Mouse (Mus musculus) c-Kit-positive CD71-negative TER-119-negative erythroid progenitor cells, embryonic 14.5 days (primary cell): ENCODE results near the gene Ankrd13d.

Source experiments
- DNase-seq: peaks from one replicate; pipeline ENCODE4 v3.0.0-alpha.2; 2013; ENCODE audit warnings: low read depth

The Ankrd13d gene

DNA sequence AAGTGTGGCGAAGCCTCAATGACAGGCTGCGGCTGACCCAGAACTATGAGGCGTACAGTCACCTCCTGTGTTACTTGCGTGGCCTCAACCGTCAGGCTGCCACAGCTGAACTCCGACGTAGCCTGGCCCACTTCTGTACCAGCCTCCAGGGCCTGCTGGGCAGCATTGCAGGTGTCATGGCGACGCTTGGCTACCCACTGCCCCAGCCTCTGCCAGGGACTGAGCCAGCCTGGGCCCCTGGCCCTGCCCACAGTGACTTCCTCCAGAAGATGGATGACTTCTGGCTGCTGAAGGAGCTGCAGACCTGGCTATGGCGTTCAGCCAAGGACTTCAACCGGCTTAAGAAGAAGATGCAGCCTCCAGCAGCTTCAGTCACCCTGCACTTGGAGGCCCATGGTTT lies 60.8 kb downstream of the Ankrd13d start:
- no peak for DNase-seq

- DNase-seq = no peak
These were observed 61.8 kb downstream of the Ankrd13d start for GRCm38 (mm10) chr19:4220957-4221743.

DNA sequence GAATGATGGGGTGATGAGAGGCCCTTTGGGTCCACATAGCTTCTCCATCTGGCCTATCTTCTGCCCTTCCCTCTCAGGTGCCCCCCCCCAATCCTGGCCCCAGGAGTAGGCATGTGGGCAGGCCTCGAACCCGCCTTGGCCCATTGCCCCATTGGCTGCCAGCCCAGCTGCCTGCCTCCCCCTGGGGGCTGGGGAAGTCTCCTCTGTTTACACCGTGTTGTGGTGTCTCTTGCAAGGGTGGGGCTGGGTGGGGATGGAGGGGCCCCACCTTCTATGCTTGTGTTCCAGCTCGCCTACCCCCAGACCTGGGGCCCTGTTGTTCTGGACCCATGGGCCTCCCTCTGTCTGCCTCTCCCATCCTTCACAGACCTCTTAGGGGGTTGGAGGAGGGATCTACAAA lies 62.5 kb downstream of the Ankrd13d start:
- DNase-seq = no peak
